In the genomic region with DNA sequence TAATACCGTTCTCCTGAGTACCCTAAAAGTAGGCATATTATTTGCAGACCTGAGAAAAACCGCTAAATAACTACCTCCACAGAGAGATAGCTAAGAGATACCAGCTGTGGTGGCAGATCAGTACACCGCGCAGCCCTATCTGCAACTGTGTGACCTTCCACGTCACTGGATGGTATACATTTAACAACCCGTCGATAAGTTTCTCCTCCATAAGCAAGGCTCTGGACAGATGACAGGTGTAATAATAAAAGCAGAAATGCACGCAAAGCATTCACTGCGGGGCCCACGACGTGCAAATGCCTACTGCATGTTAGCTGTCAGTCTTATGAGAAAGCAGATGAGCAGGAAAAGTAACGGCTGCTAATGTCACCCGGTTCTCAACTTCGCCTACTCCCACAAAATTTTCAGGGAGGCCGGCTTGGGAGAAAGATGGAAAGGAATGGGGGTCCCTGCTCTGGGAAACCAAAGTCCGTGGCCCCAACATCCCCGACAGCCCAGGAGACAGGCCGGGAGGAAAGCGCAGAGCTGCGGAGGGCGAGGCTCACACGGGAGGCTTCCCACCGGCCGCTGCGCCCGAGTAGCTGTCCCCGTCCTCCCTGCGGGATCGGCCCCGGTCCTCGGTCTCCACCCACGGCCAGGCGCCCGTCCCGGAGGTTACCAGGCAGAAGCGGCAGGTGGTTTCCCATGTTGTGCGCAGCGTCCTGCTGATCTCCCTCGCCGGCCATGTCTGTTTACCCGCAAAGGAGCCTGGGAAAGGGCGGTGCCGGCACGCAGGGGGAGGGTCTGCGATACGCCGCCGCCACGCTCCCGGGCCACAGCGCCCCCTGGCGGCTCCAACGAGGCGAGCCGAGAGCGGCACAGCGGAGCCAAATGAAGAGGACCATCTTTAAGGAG, we compare ENCODE assay signal across 8 mouse cellular contexts. TPM values are rescaled to one million over a fixed set of nuclear protein-coding genes. Genes with fewer than 3 reads are reported as not detected.
DNase-seq lines count a peak whose midpoint lies in the region; ATAC-seq lines count a peak whose summit lies in the region.

TSS of gene Crbn (minus strand) at position 745 of the 894 bp plus-strand sequence.

- H3K9ac ChIP-seq in hindbrain, embryonic 11.5 days (ENCODE audit: low read depth, low read length), result peak within 1 kb of the TSS; percentile 78

- H3K4me2 ChIP-seq in hindbrain, embryonic 11.5 days (replicated peaks; ENCODE audit: low read depth, low read length), result peak within 1 kb of the TSS; percentile 80

- peak; percentile 95 for ATAC-seq in hindbrain, embryonic 11.5 days (ENCODE audit: low FRiP score)

- H3K27ac ChIP-seq in hindbrain, embryonic 11.5 days (ENCODE audit: low read depth, low read length), result no peak within 1 kb of the TSS

- no peaks in the 10 kb centered on the region; the same call in none of the 2 replicates for H3K4me1 ChIP-seq in hindbrain, embryonic 11.5 days (replicated peaks; ENCODE audit: control insufficient read depth, insufficient read depth, low read length)

- H3K27me3 ChIP-seq in hindbrain, embryonic 11.5 days (ENCODE audit: control insufficient read depth, insufficient read depth, low read length), result no peaks in the 10 kb centered on the region

- 2% methylated on average over 57 of the region's 57 CpGs for WGBS in hindbrain, embryonic 11.5 days

- H3K4me3 ChIP-seq in hindbrain, embryonic 11.5 days (ENCODE audit: low read depth, low read length), result peak within 1 kb of the TSS; percentile 87

- peak; percentile 89 for DNase-seq in MN1 (ENCODE audit: low spot score)
- peak; percentile 93 for DNase-seq in cerebellum, adult 9-10 months
- DNase-seq in frontal cortex, adult 2 months (ENCODE audit: extremely low spot score in 1 of 2, low spot score in 1 of 2), result peak; percentile 77 to 94
- peak; percentile 96 for DNase-seq in hindbrain, embryonic 11.5 days (ENCODE audit: low spot score)
- DNase-seq in layer of hippocampus, postnatal 10 days (ENCODE audit: low spot score in 2 of 2), result peak; percentile 93 to 97
- DNase-seq in lung, postnatal 10 days, result peak; percentile 94
- DNase-seq in ovary, postnatal 36 days (ENCODE audit: low spot score), result peak; percentile 91
- DNase-seq in thymus, postnatal 25 days, result peak; percentile 93

- no peaks in the 10 kb centered on the region for H3K36me3 ChIP-seq in hindbrain, embryonic 11.5 days (ENCODE audit: control insufficient read depth, insufficient read depth, low read length)

- H3K9me3 ChIP-seq in hindbrain, embryonic 11.5 days (ENCODE audit: control insufficient read depth, low read length), result no peaks in the 10 kb centered on the region

RNA-seq across cellular contexts. Expression of gene Crbn, which starts in this region (rescaled TPM):
- polyA plus RNA-seq in frontal cortex, adult 2 months (2012; rRNA removed), result 36.5 and 45.5 TPM in 2 replicates
- polyA plus RNA-seq in hindbrain, embryonic 11.5 days (2014; fragmentation: Nextera tagmentation; extraction: Ambion mirVana), result 56.6 and 62.4 TPM in 2 replicates
- total RNA-seq in layer of hippocampus, postnatal 10 days (2021), result 10 to 100 TPM; 61.7 to 80.1 TPM
